Mouse (Mus musculus) effector memory CD4-positive, alpha-beta T cell, adult 5 months (primary cell): Measurements from ENCODE around the gene Necab2. TPM values are rescaled to one million over a fixed set of nuclear protein-coding genes. Genes with fewer than 3 reads are reported as not detected.

ENCODE experiments used
- polyA plus RNA-seq: library from polyadenylated mRNA; unstranded; fragments of 100-300 nt; shearing (Covaris generic); gene quantifications from one replicate; pipeline ENCODE4 v1.2.1, GENCODE M21; 2017

Necab2 gene
- not detected for polyA plus RNA-seq

GRCm38 (mm10) chr8:119446211-119446989 is at the start of gene Necab2:
TSS of gene Necab2 (plus strand) at chr8:119446719.

GRCm38 (mm10) chr8:119433582-119434174 is 12.8 kb upstream of the Necab2 start, which contains the start of gene Osgin1:
TSS of gene Osgin1 (plus strand) at chr8:119434124.

GRCm38 (mm10) chr8:119501598-119501997 is 55.1 kb downstream of the Necab2 start, which contains the start of gene Slc38a8:
TSS of gene Slc38a8 (minus strand) at chr8:119501698.

Other genes with a start within 250 kb of the Necab2 start
- 89.0 TPM for gene Hsbp1, start 102.2 kb upstream of the Necab2 start, polyA plus RNA-seq
- gene Mlycd, start 51.8 kb upstream of the Necab2 start, polyA plus RNA-seq, result 13.0 TPM
- gene Osgin1, start 12.6 kb upstream of the Necab2 start, polyA plus RNA-seq, result 10.5 TPM
- 0.31 TPM for gene Slc38a8, start 55.0 kb downstream of the Necab2 start, polyA plus RNA-seq
- 76.4 TPM for gene Mbtps1, start 112.0 kb downstream of the Necab2 start, polyA plus RNA-seq
- gene Hsdl1, start 128.5 kb downstream of the Necab2 start, polyA plus RNA-seq, result 71.7 TPM
- not detected for gene Dnaaf1, start 128.5 kb downstream of the Necab2 start, polyA plus RNA-seq
- gene Taf1c, start 158.5 kb downstream of the Necab2 start, polyA plus RNA-seq, result 20.1 TPM
- gene Adad2, start 166.0 kb downstream of the Necab2 start, polyA plus RNA-seq, result not detected
- gene Kcng4, start 189.0 kb downstream of the Necab2 start, polyA plus RNA-seq, result not detected
- gene Wfdc1, start 219.6 kb downstream of the Necab2 start, polyA plus RNA-seq, result not detected